Mouse (Mus musculus): ENCODE measurements around the gene Gm34302. TPM values are rescaled to one million over a fixed set of nuclear protein-coding genes. Genes with fewer than 3 reads are reported as not detected.
"Not testable (repeated sequence)": the region's sequence is repeated elsewhere in the genome, so short reads cannot be mapped to it uniquely, and the experiment has no call there.

Gm34302 gene
- polyA plus RNA-seq (2014; fragmentation: Nextera tagmentation; extraction: Ambion mirVana): not detected in 2 replicates

- no peak for ATAC-seq (ENCODE audit: low read depth)
- no peaks in the 10 kb centered on the region for H3K36me3 ChIP-seq (ENCODE audit: control insufficient read depth, insufficient read depth, low read length)
- no peaks in the 10 kb centered on the region for H3K4me1 ChIP-seq (ENCODE audit: control insufficient read depth, insufficient read depth, low read length)
- no peak within 1 kb of the TSS for H3K4me3 ChIP-seq (ENCODE audit: low read depth, low read length)
- no peak within 1 kb of the TSS for H3K27ac ChIP-seq (ENCODE audit: low read depth, low read length)
- no peak within 1 kb of the TSS for H3K9ac ChIP-seq (replicated peaks; ENCODE audit: low read depth, low read length)
- no peaks in the 10 kb centered on the region for H3K9me3 ChIP-seq (ENCODE audit: control insufficient read depth, low read length)
- 56% methylated on average over 1 of the region's 1 CpGs for WGBS
- no peak within 1 kb of the TSS for H3K4me2 ChIP-seq (ENCODE audit: low read depth, low read length)
- no peaks in the 10 kb centered on the region for H3K27me3 ChIP-seq (ENCODE audit: control insufficient read depth, insufficient read depth, low read length)
These were observed at the start of gene Gm34302 for GRCm38 (mm10) chr3:63483726-63484125. Gene Gm34302 (minus strand): TSS chr3:63483879.

- H3K9me3 ChIP-seq (ENCODE audit: control insufficient read depth, low read length): no peaks in the 10 kb centered on the region
- H3K27ac ChIP-seq (ENCODE audit: low read depth, low read length): no peak overlapping the region
- no peaks in the 10 kb centered on the region for H3K4me1 ChIP-seq (ENCODE audit: control insufficient read depth, insufficient read depth, low read length)
- H3K9ac ChIP-seq (replicated peaks; ENCODE audit: low read depth, low read length): no peak overlapping the region
- H3K4me2 ChIP-seq (ENCODE audit: low read depth, low read length): no peak overlapping the region
- no peak overlapping the region for H3K4me3 ChIP-seq (ENCODE audit: low read depth, low read length)
- 70% methylated on average over 1 of the region's 1 CpGs for WGBS
- ATAC-seq (ENCODE audit: low read depth): no peak
- H3K27me3 ChIP-seq (ENCODE audit: control insufficient read depth, insufficient read depth, low read length): no peaks in the 10 kb centered on the region
- no peaks in the 10 kb centered on the region for H3K36me3 ChIP-seq (ENCODE audit: control insufficient read depth, insufficient read depth, low read length)
These were observed 48.2 kb upstream of the Gm34302 start for GRCm38 (mm10) chr3:63531847-63532246.

DNA sequence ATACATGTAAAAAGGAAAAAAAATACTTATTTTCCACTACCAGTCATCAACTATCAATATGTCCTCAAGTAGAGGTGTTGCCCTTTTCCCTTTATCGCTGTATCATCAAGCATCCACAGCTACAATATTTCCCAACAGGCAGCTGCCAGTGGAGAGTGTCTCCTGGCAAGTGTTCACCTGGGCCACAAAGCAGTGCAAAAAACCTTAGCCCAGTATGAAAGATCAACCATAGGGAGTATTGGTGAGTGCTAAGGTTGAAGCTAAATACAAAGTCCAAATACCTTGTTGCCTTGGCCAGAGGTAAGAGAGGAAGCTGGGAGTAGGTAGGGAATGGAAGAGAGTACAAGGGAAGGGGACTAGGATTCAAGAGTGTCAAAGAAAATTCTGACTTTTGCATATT is 34.0 kb upstream of the Gm34302 start:
- Histone ChIP-seq H3K27ac (ENCODE audit: low read depth, low read length) (no peak overlapping the region), H3K4me3 (ENCODE audit: low read depth, low read length) (no peak overlapping the region), H3K9me3 (ENCODE audit: control insufficient read depth, low read length) (no peaks in the 10 kb centered on the region), H3K27me3 (ENCODE audit: control insufficient read depth, insufficient read depth, low read length) (no peaks in the 10 kb centered on the region), H3K36me3 (ENCODE audit: control insufficient read depth, insufficient read depth, low read length) (no peaks in the 10 kb centered on the region), H3K4me2 (ENCODE audit: low read depth, low read length) (no peak overlapping the region), H3K4me1 (ENCODE audit: control insufficient read depth, insufficient read depth, low read length) (no peaks in the 10 kb centered on the region), H3K9ac (replicated peaks; ENCODE audit: low read depth, low read length) (no peak overlapping the region)
- 100% methylated on average over 1 of the region's 1 CpGs for WGBS
- ATAC-seq (ENCODE audit: low read depth): no peak

- H3K9me3 ChIP-seq (ENCODE audit: control insufficient read depth, low read length); ATAC-seq (ENCODE audit: low read depth); H3K36me3 ChIP-seq (ENCODE audit: control insufficient read depth, insufficient read depth, low read length); H3K27ac ChIP-seq (ENCODE audit: low read depth, low read length); H3K9ac ChIP-seq (replicated peaks; ENCODE audit: low read depth, low read length); H3K4me1 ChIP-seq (ENCODE audit: control insufficient read depth, insufficient read depth, low read length); H3K27me3 ChIP-seq (ENCODE audit: control insufficient read depth, insufficient read depth, low read length); H3K4me2 ChIP-seq (ENCODE audit: low read depth, low read length); H3K4me3 ChIP-seq (ENCODE audit: low read depth, low read length): not testable (repeated sequence)
- 93% methylated on average over 3 of the region's 3 CpGs for WGBS
These were observed 32.6 kb upstream of the Gm34302 start for GRCm38 (mm10) chr3:63516279-63516678.

- no peaks in the 10 kb centered on the region for H3K9me3 ChIP-seq (ENCODE audit: control insufficient read depth, low read length)
- WGBS: 91% methylated on average over 6 of the region's 6 CpGs
- no peak overlapping the region for H3K4me3 ChIP-seq (ENCODE audit: low read depth, low read length)
- no peaks in the 10 kb centered on the region for H3K27me3 ChIP-seq (ENCODE audit: control insufficient read depth, insufficient read depth, low read length)
- H3K9ac ChIP-seq (replicated peaks; ENCODE audit: low read depth, low read length): no peak overlapping the region
- H3K4me2 ChIP-seq (ENCODE audit: low read depth, low read length): no peak overlapping the region
- no peak overlapping the region for H3K27ac ChIP-seq (ENCODE audit: low read depth, low read length)
- ATAC-seq (ENCODE audit: low read depth): no peak
- no peaks in the 10 kb centered on the region for H3K36me3 ChIP-seq (ENCODE audit: control insufficient read depth, insufficient read depth, low read length)
- H3K4me1 ChIP-seq (ENCODE audit: control insufficient read depth, insufficient read depth, low read length): no peaks in the 10 kb centered on the region
These were observed 27.6 kb upstream of the Gm34302 start for GRCm38 (mm10) chr3:63511316-63511715.

- Histone ChIP-seq H3K27me3 (ENCODE audit: control insufficient read depth, insufficient read depth, low read length) (no peaks in the 10 kb centered on the region), H3K4me2 (ENCODE audit: low read depth, low read length) (no peak overlapping the region), H3K4me1 (ENCODE audit: control insufficient read depth, insufficient read depth, low read length) (no peaks in the 10 kb centered on the region), H3K27ac (ENCODE audit: low read depth, low read length) (no peak overlapping the region), H3K9me3 (ENCODE audit: control insufficient read depth, low read length) (no peaks in the 10 kb centered on the region), H3K36me3 (ENCODE audit: control insufficient read depth, insufficient read depth, low read length) (no peaks in the 10 kb centered on the region), H3K4me3 (ENCODE audit: low read depth, low read length) (no peak overlapping the region), H3K9ac (replicated peaks; ENCODE audit: low read depth, low read length) (no peak overlapping the region)
- ATAC-seq (ENCODE audit: low read depth): no peak
- WGBS: 84% methylated on average over 2 of the region's 2 CpGs
These were observed 25.8 kb upstream of the Gm34302 start for GRCm38 (mm10) chr3:63509484-63509883.

GRCm38 (mm10) chr3:63508924-63509323 is 25.2 kb upstream of the Gm34302 start:
- Histone ChIP-seq H3K9me3 (ENCODE audit: control insufficient read depth, low read length) (no peaks in the 10 kb centered on the region), H3K4me1 (ENCODE audit: control insufficient read depth, insufficient read depth, low read length) (no peaks in the 10 kb centered on the region), H3K36me3 (ENCODE audit: control insufficient read depth, insufficient read depth, low read length) (no peaks in the 10 kb centered on the region), H3K27ac (ENCODE audit: low read depth, low read length) (no peak overlapping the region), H3K27me3 (ENCODE audit: control insufficient read depth, insufficient read depth, low read length) (no peaks in the 10 kb centered on the region), H3K4me3 (ENCODE audit: low read depth, low read length) (no peak overlapping the region), H3K9ac (replicated peaks; ENCODE audit: low read depth, low read length) (no peak overlapping the region), H3K4me2 (ENCODE audit: low read depth, low read length) (no peak overlapping the region)
- 84% methylated on average over 5 of the region's 5 CpGs for WGBS
- ATAC-seq (ENCODE audit: low read depth): no peak

DNA sequence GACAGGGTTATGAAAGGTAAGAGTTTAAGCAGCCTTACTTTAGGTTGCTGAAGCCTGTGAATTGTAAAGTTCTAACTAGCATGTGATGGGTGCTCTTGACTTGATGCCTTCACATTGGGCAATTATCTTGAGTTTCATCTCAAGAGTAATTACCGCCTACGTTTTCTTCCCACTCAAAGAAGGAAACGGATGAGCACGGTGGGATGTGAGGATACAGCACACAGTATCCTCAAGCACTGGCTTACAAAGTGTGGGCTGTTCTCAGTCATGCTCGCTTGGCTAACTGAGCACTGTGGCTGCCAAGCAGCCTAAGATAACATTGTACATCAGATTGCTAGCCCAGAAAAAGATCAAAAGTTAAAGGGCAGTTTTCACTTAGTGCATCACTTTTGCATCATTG is 20.8 kb upstream of the Gm34302 start:
- H3K27ac ChIP-seq (ENCODE audit: low read depth, low read length): no peak overlapping the region
- H3K9me3 ChIP-seq (ENCODE audit: control insufficient read depth, low read length): no peaks in the 10 kb centered on the region
- no peak for ATAC-seq (ENCODE audit: low read depth)
- no peaks in the 10 kb centered on the region for H3K27me3 ChIP-seq (ENCODE audit: control insufficient read depth, insufficient read depth, low read length)
- WGBS: 87% methylated on average over 5 of the region's 5 CpGs
- H3K4me2 ChIP-seq (ENCODE audit: low read depth, low read length): no peak overlapping the region
- no peak overlapping the region for H3K9ac ChIP-seq (replicated peaks; ENCODE audit: low read depth, low read length)
- H3K4me1 ChIP-seq (ENCODE audit: control insufficient read depth, insufficient read depth, low read length): no peaks in the 10 kb centered on the region
- H3K4me3 ChIP-seq (ENCODE audit: low read depth, low read length): no peak overlapping the region
- no peaks in the 10 kb centered on the region for H3K36me3 ChIP-seq (ENCODE audit: control insufficient read depth, insufficient read depth, low read length)

DNA sequence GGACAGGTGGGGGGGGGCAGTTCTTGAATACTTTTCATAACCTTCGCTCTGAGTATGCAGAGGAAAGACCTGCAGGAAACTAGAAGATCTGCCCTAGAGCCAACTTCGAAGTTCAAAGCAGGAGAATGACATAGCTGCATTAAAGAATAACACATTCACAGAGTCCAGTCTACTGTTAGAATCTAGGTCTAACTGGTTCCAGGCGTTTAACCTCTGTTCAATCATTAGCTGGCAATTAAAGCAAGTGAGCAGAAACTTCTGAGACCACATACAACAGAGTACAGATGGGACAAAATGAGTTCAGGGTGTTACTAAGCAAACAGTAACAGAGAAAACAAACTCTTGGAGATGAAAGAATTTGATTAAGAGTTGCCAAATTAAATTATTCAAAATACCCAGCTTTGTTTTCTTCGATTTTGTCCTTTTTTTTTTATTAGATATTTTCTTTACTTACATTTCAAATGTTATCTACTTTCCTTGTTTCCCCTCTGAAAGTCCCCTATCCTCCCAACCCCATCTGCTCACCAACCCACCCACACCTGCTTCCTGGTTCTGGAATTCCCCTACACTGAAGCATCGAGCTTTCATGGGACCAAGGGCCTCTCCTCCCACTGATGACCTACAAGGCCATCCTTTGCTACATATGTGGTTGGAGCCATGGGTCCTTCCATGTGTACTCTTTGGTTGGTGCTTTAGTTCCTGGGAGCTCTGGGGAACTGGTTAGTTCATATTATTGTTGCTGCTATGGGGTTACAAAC is 11.1 kb upstream of the Gm34302 start:
- Histone ChIP-seq H3K4me3 (ENCODE audit: low read depth, low read length) (no peak overlapping the region), H3K9ac (replicated peaks; ENCODE audit: low read depth, low read length) (no peak overlapping the region), H3K36me3 (ENCODE audit: control insufficient read depth, insufficient read depth, low read length) (no peaks in the 10 kb centered on the region), H3K27ac (ENCODE audit: low read depth, low read length) (no peak overlapping the region), H3K27me3 (ENCODE audit: control insufficient read depth, insufficient read depth, low read length) (no peaks in the 10 kb centered on the region), H3K9me3 (ENCODE audit: control insufficient read depth, low read length) (no peaks in the 10 kb centered on the region), H3K4me2 (ENCODE audit: low read depth, low read length) (no peak overlapping the region), H3K4me1 (ENCODE audit: control insufficient read depth, insufficient read depth, low read length) (no peaks in the 10 kb centered on the region)
- WGBS: 81% methylated on average over 5 of the region's 5 CpGs
- no peak for ATAC-seq (ENCODE audit: low read depth)
